15 mouse cellular contexts compared by ENCODE assay signal in genomic region chr13:43208914-43209439, GRCm38 (mm10). TPM values are rescaled to one million over a fixed set of nuclear protein-coding genes. Genes with fewer than 3 reads are reported as not detected.
DNase-seq lines count a peak whose midpoint lies in the region; ATAC-seq and TF ChIP-seq lines count a peak whose summit lies in the region.
"Had no signal": no experiment of that assay in that cellular context is flagged by ENCODE, and none has a peak within 500 bp of the region (broad histone marks: within the 10 kb centered on the region; RNA-seq: fewer than 3 reads in every experiment).

No protein-coding gene starts in this region.

- ATAC-seq in hindbrain, embryonic 11.5 days (ENCODE audit: low FRiP score), result no peak
- ATAC-seq in hindbrain, embryonic 16.5 days, result no peak
- peak; percentile 85 for ATAC-seq in liver, postnatal 0 days
- ATAC-seq in neural tube, embryonic 15.5 days (ENCODE audit: low FRiP score), result no peak
- ATAC-seq: forebrain, postnatal 0 days had no signal

- H3K4me2 ChIP-seq in hindbrain, embryonic 11.5 days (replicated peaks; ENCODE audit: low read depth, low read length), result no peak overlapping the region
- no peak overlapping the region for H3K4me2 ChIP-seq in hindbrain, embryonic 16.5 days (ENCODE audit: low read length)
- H3K4me2 ChIP-seq in liver, postnatal 0 days (ENCODE audit: low read depth, low read length), result peak overlapping the region; percentile 60
- H3K4me2 ChIP-seq in neural tube, embryonic 15.5 days, result no peak overlapping the region
- H3K4me2 ChIP-seq: hindbrain, embryonic 12.5 days; lung, embryonic 15.5 days; neural tube, embryonic 13.5 days; stomach, embryonic 15.5 days had no signal

- no peak overlapping the region for H3K4me3 ChIP-seq in hindbrain, embryonic 11.5 days (ENCODE audit: low read depth, low read length)
- no peak overlapping the region for H3K4me3 ChIP-seq in hindbrain, embryonic 16.5 days (ENCODE audit: low read length)
- H3K4me3 ChIP-seq in liver, postnatal 0 days (ENCODE audit: low read depth, low read length), result no peak overlapping the region; the same call in 1 of the 2 replicates
- H3K4me3 ChIP-seq in neural tube, embryonic 15.5 days (replicated peaks), result no peak overlapping the region
- H3K4me3 ChIP-seq: hindbrain, embryonic 12.5 days; lung, embryonic 15.5 days; neural tube, embryonic 13.5 days; stomach, embryonic 15.5 days had no signal

- DNase-seq in hindbrain, embryonic 11.5 days (ENCODE audit: low spot score), result peak; percentile 27
- DNase-seq in B cell, adult 2 months, result peak; percentile 68 to 72
- DNase-seq in T-cell, adult 2 months (ENCODE audit: low spot score), result peak; percentile 26
- DNase-seq in liver, postnatal 0 days, result peak; percentile 67
- no peak for DNase-seq in adrenal gland, adult 18-20 months (ENCODE audit: low spot score in 2 of 2)
- no peak for DNase-seq in heart, adult 9 months (ENCODE audit: low spot score in 2 of 2)
- DNase-seq: adrenal gland, postnatal 36 days; forebrain, postnatal 0 days; layer of hippocampus, postnatal 36 days had no signal

- peak; percentile 82 for TF ChIP-seq EP300 in liver, postnatal 0 days (IDR thresholded peaks at IDR 0.05; ENCODE audit: low read depth)

- no peaks in the 10 kb centered on the region for H3K36me3 ChIP-seq in hindbrain, embryonic 11.5 days (ENCODE audit: control insufficient read depth, insufficient read depth, low read length)
- H3K36me3 ChIP-seq in hindbrain, embryonic 16.5 days (ENCODE audit: control insufficient read depth, insufficient read depth, low read length), result no peaks in the 10 kb centered on the region
- H3K36me3 ChIP-seq in liver, postnatal 0 days (replicated peaks; ENCODE audit: insufficient read depth, low read length), result no peaks in the 10 kb centered on the region
- no peaks in the 10 kb centered on the region for H3K36me3 ChIP-seq in neural tube, embryonic 15.5 days
- H3K36me3 ChIP-seq: hindbrain, embryonic 12.5 days; lung, embryonic 15.5 days; neural tube, embryonic 13.5 days; stomach, embryonic 15.5 days had no signal

- H3K4me1 ChIP-seq in hindbrain, embryonic 11.5 days (replicated peaks; ENCODE audit: control insufficient read depth, insufficient read depth, low read length), result no peaks in the 10 kb centered on the region
- H3K4me1 ChIP-seq in hindbrain, embryonic 16.5 days (ENCODE audit: control insufficient read depth, insufficient read depth, low read depth, low read length), result peaks cover 7% of the 10 kb centered on the region; the same call in 1 of the 2 replicates
- H3K4me1 ChIP-seq in liver, postnatal 0 days (ENCODE audit: insufficient read depth), result peaks cover 46% of the 10 kb centered on the region
- peaks cover 15% of the 10 kb centered on the region for H3K4me1 ChIP-seq in neural tube, embryonic 15.5 days
- H3K4me1 ChIP-seq: stomach, embryonic 15.5 days had no signal

- TF ChIP-seq CTCF in liver, postnatal 0 days (IDR thresholded peaks at IDR 0.05; ENCODE audit: low read depth), result no peak; the same call in 1 of the 2 replicates

- no peak overlapping the region for H3K27ac ChIP-seq in hindbrain, embryonic 11.5 days (ENCODE audit: low read depth, low read length)
- H3K27ac ChIP-seq in hindbrain, embryonic 16.5 days (ENCODE audit: low read depth, low read length), result no peak overlapping the region
- H3K27ac ChIP-seq in liver, postnatal 0 days (ENCODE audit: low read depth), result peak overlapping the region; percentile 84
- H3K27ac ChIP-seq in neural tube, embryonic 15.5 days (replicated peaks), result no peak overlapping the region
- H3K27ac ChIP-seq: hindbrain, embryonic 12.5 days; lung, embryonic 15.5 days; neural tube, embryonic 13.5 days; stomach, embryonic 15.5 days had no signal

- H3K27me3 ChIP-seq in hindbrain, embryonic 11.5 days (ENCODE audit: control insufficient read depth, insufficient read depth, low read length), result no peaks in the 10 kb centered on the region
- no peaks in the 10 kb centered on the region for H3K27me3 ChIP-seq in hindbrain, embryonic 16.5 days (replicated peaks; ENCODE audit: control insufficient read depth, insufficient read depth, low read length)
- H3K27me3 ChIP-seq in liver, postnatal 0 days (ENCODE audit: insufficient read depth, low read length), result no peaks in the 10 kb centered on the region
- no peaks in the 10 kb centered on the region for H3K27me3 ChIP-seq in neural tube, embryonic 15.5 days (replicated peaks)
- H3K27me3 ChIP-seq: lung, embryonic 15.5 days; neural tube, embryonic 13.5 days; stomach, embryonic 15.5 days had no signal

- 40% methylated on average over 16 of the region's 16 CpGs for WGBS in hindbrain, embryonic 11.5 days
- 31% methylated on average over 16 of the region's 16 CpGs for WGBS in hindbrain, embryonic 16.5 days
- whole genome bisulfite sequencing in liver, postnatal 0 days (ENCODE audit: insufficient replicate concordance), result 14% methylated on average over 16 of the region's 16 CpGs
- 52% methylated on average over 16 of the region's 16 CpGs for WGBS in neural tube, embryonic 15.5 days

- no peak overlapping the region for H3K9ac ChIP-seq in hindbrain, embryonic 11.5 days (ENCODE audit: low read depth, low read length)
- H3K9ac ChIP-seq in hindbrain, embryonic 16.5 days (ENCODE audit: low read depth, low read length), result no peak overlapping the region
- H3K9ac ChIP-seq in liver, postnatal 0 days (replicated peaks), result 0 out of 2 replicates have a peak overlapping the region, but pooled peaks have one; percentile 22
- H3K9ac ChIP-seq in neural tube, embryonic 15.5 days (replicated peaks), result no peak overlapping the region
- H3K9ac ChIP-seq: forebrain, postnatal 0 days; hindbrain, embryonic 12.5 days; lung, embryonic 15.5 days; neural tube, embryonic 13.5 days; stomach, embryonic 15.5 days had no signal

- H3K9me3 ChIP-seq in hindbrain, embryonic 11.5 days (ENCODE audit: control insufficient read depth, low read length), result no peaks in the 10 kb centered on the region
- no peaks in the 10 kb centered on the region for H3K9me3 ChIP-seq in hindbrain, embryonic 16.5 days (ENCODE audit: control insufficient read depth, low read length)
- no peaks in the 10 kb centered on the region for H3K9me3 ChIP-seq in liver, postnatal 0 days (ENCODE audit: low read length)
- no peaks in the 10 kb centered on the region for H3K9me3 ChIP-seq in neural tube, embryonic 15.5 days (replicated peaks)
- H3K9me3 ChIP-seq: hindbrain, embryonic 12.5 days; lung, embryonic 15.5 days; neural tube, embryonic 13.5 days; stomach, embryonic 15.5 days had no signal

RNA-seq across cellular contexts. Expression of gene Tbc1d7, which starts 37.7 kb away (rescaled TPM):
- 71.3 and 74.8 TPM in 2 replicates for polyA plus RNA-seq in hindbrain, embryonic 11.5 days (2014; fragmentation: Nextera tagmentation; extraction: Ambion mirVana)
- 85.3 and 86.0 TPM in 2 replicates for polyA plus RNA-seq in hindbrain, embryonic 16.5 days (2015; fragmentation: Nextera tagmentation; extraction: Ambion mirVana)
- 11.7 and 12.9 TPM in 2 replicates for polyA plus RNA-seq in liver, postnatal 0 days (2015; fragmentation: Nextera tagmentation; extraction: Ambion mirVana)
- total RNA-seq in adrenal gland, adult 18-20 months (2021), result 10 to 100 TPM; 11.4 to 13.5 TPM
- 77.4 and 80.3 TPM in 2 replicates for polyA plus RNA-seq in neural tube, embryonic 15.5 days (2015; fragmentation: Nextera tagmentation; extraction: Ambion mirVana)

Comparison
In these comparisons a context has a peak if more than half of its experiments do, and no peak if none do; other contexts are left out.
1. DNase-seq: peak in hindbrain, embryonic 11.5 days (single experiment), B cell, adult 2 months (2 of 2), T-cell, adult 2 months (single experiment) and liver, postnatal 0 days (single experiment); none in adrenal gland, adult 18-20 months (0 of 2) and heart, adult 9 months (0 of 2).